Mouse (Mus musculus): Measurements from ENCODE around the gene Apoa4. TPM values are rescaled to one million over a fixed set of nuclear protein-coding genes. Genes with fewer than 3 reads are reported as not detected.

Apoa4 gene
- total RNA-seq, 1 experiment: not detected

GRCm38 (mm10) chr9:46235596-46235648 is 5.1 kb upstream of the Apoa4 start, which contains the start of gene Apoc3:
Gene Apoc3, minus strand, starts transcription at chr9:46235636.
- no peak within 1 kb of the TSS for H3K27ac ChIP-seq (ENCODE audit: insufficient read depth, low read depth, low read length, poor library complexity, severe bottlenecking)
- DNase-seq (ENCODE audit: low read depth, low spot score): no peak
- peaks cover 0 to 2% of the 10 kb centered on the region in 2 experiments; a peak in 1 of 4 replicates for H3K4me1 ChIP-seq (ENCODE audit: control insufficient read depth in 2 of 2, insufficient read depth in 2 of 2, low read length in 2 of 2, poor library complexity in 1 of 2)
- TF ChIP-seq ZNF384 (IDR thresholded peaks at IDR 0.05; ENCODE audit: low read depth, low read length) (no peak), MAFK (IDR thresholded peaks at IDR 0.05; ENCODE audit: insufficient read depth, low read depth, low read length) (no peak), HCFC1 (IDR thresholded peaks at IDR 0.05; ENCODE audit: borderline replicate concordance, insufficient read depth, low read length) (no peak), ZC3H11A (IDR thresholded peaks at IDR 0.05; ENCODE audit: borderline replicate concordance, low read depth, low read length) (no peak)
- H3K9ac ChIP-seq (ENCODE audit: insufficient read depth, low read depth, low read length, poor library complexity, severe bottlenecking): no peak within 1 kb of the TSS
- in situ Hi-C loops (cut with MboI; ENCODE audit: low sequenced_read_pairs in 2 of 2, unreplicated experiment in 2 of 2): no loop called here
- H3K9me3 ChIP-seq (ENCODE audit: control insufficient read depth, insufficient read depth, low read depth, low read length): no peaks in the 10 kb centered on the region
- H3K36me3 ChIP-seq (ENCODE audit: control insufficient read depth, insufficient read depth, low read length, poor library complexity, severe bottlenecking): no peaks in the 10 kb centered on the region
- no peak within 1 kb of the TSS for H3K4me3 ChIP-seq (ENCODE audit: insufficient read depth in 1 of 2, low read depth in 1 of 2, low read length in 2 of 2, poor library complexity in 1 of 2, severe bottlenecking in 1 of 2)

GRCm38 (mm10) chr9:46235649-46236048 is 4.8 kb upstream of the Apoa4 start:
- TF ChIP-seq ZC3H11A (IDR thresholded peaks at IDR 0.05; ENCODE audit: borderline replicate concordance, low read depth, low read length) (no peak), ZNF384 (IDR thresholded peaks at IDR 0.05; ENCODE audit: low read depth, low read length) (no peak), HCFC1 (IDR thresholded peaks at IDR 0.05; ENCODE audit: borderline replicate concordance, insufficient read depth, low read length) (no peak), MAFK (IDR thresholded peaks at IDR 0.05; ENCODE audit: insufficient read depth, low read depth, low read length) (no peak), CHD2 (IDR thresholded peaks at IDR 0.05; ENCODE audit: low read depth, low read length) (no peak)
- Histone ChIP-seq H3K4me1 (ENCODE audit: control insufficient read depth in 2 of 2, insufficient read depth in 2 of 2, low read length in 2 of 2, poor library complexity in 1 of 2) (peaks cover 0 to 2% of the 10 kb centered on the region in 2 experiments; a peak in 1 of 4 replicates), H3K4me3 (ENCODE audit: insufficient read depth in 1 of 2, low read depth in 1 of 2, low read length in 2 of 2, poor library complexity in 1 of 2, severe bottlenecking in 1 of 2) (no peak overlapping the region), H3K27ac (ENCODE audit: insufficient read depth, low read depth, low read length, poor library complexity, severe bottlenecking) (no peak overlapping the region), H3K9me3 (ENCODE audit: control insufficient read depth, insufficient read depth, low read depth, low read length) (no peaks in the 10 kb centered on the region), H3K9ac (ENCODE audit: insufficient read depth, low read depth, low read length, poor library complexity, severe bottlenecking) (no peak overlapping the region), H3K36me3 (ENCODE audit: control insufficient read depth, insufficient read depth, low read length, poor library complexity, severe bottlenecking) (no peaks in the 10 kb centered on the region)
- no peak for DNase-seq (ENCODE audit: low read depth, low spot score)
- in situ Hi-C loops (cut with MboI; ENCODE audit: low sequenced_read_pairs in 2 of 2, unreplicated experiment in 2 of 2): no loop called here

GRCm38 (mm10) chr9:46238850-46239249 is 1.6 kb upstream of the Apoa4 start:
- Histone ChIP-seq H3K27ac (ENCODE audit: insufficient read depth, low read depth, low read length, poor library complexity, severe bottlenecking) (no peak overlapping the region), H3K9ac (ENCODE audit: insufficient read depth, low read depth, low read length, poor library complexity, severe bottlenecking) (no peak overlapping the region), H3K4me3 (ENCODE audit: insufficient read depth in 1 of 2, low read depth in 1 of 2, low read length in 2 of 2, poor library complexity in 1 of 2, severe bottlenecking in 1 of 2) (no peak overlapping the region), H3K9me3 (ENCODE audit: control insufficient read depth, insufficient read depth, low read depth, low read length) (no peaks in the 10 kb centered on the region), H3K36me3 (ENCODE audit: control insufficient read depth, insufficient read depth, low read length, poor library complexity, severe bottlenecking) (no peaks in the 10 kb centered on the region), H3K4me1 (ENCODE audit: control insufficient read depth in 2 of 2, insufficient read depth in 2 of 2, low read length in 2 of 2, poor library complexity in 1 of 2) (no peaks in the 10 kb centered on the region)
- in situ Hi-C loops (cut with MboI; ENCODE audit: low sequenced_read_pairs in 2 of 2, unreplicated experiment in 2 of 2): no loop called here
- no peak for TF ChIP-seq ZNF384 (IDR thresholded peaks at IDR 0.05; ENCODE audit: low read depth, low read length)
- no peak for TF ChIP-seq CHD2 (IDR thresholded peaks at IDR 0.05; ENCODE audit: low read depth, low read length)
- TF ChIP-seq HCFC1 (IDR thresholded peaks at IDR 0.05; ENCODE audit: borderline replicate concordance, insufficient read depth, low read length): no peak
- DNase-seq (ENCODE audit: low read depth, low spot score): no peak

GRCm38 (mm10) chr9:46241818-46242217 is 1.3 kb downstream of the Apoa4 start:
- Histone ChIP-seq H3K9ac (ENCODE audit: insufficient read depth, low read depth, low read length, poor library complexity, severe bottlenecking) (no peak overlapping the region), H3K9me3 (ENCODE audit: control insufficient read depth, insufficient read depth, low read depth, low read length) (no peaks in the 10 kb centered on the region), H3K4me3 (ENCODE audit: insufficient read depth in 1 of 2, low read depth in 1 of 2, low read length in 2 of 2, poor library complexity in 1 of 2, severe bottlenecking in 1 of 2) (no peak overlapping the region), H3K27ac (ENCODE audit: insufficient read depth, low read depth, low read length, poor library complexity, severe bottlenecking) (no peak overlapping the region), H3K4me1 (ENCODE audit: control insufficient read depth in 2 of 2, insufficient read depth in 2 of 2, low read length in 2 of 2, poor library complexity in 1 of 2) (no peaks in the 10 kb centered on the region), H3K36me3 (ENCODE audit: control insufficient read depth, insufficient read depth, low read length, poor library complexity, severe bottlenecking) (no peaks in the 10 kb centered on the region)
- in situ Hi-C loops (cut with MboI; ENCODE audit: low sequenced_read_pairs in 2 of 2, unreplicated experiment in 2 of 2): no loop called here
- TF ChIP-seq CHD2 (IDR thresholded peaks at IDR 0.05; ENCODE audit: low read depth, low read length): no peak
- no peak for TF ChIP-seq ZC3H11A (IDR thresholded peaks at IDR 0.05; ENCODE audit: borderline replicate concordance, low read depth, low read length)
- no peak for TF ChIP-seq HCFC1 (IDR thresholded peaks at IDR 0.05; ENCODE audit: borderline replicate concordance, insufficient read depth, low read length)
- TF ChIP-seq ZNF384 (IDR thresholded peaks at IDR 0.05; ENCODE audit: low read depth, low read length): no peak
- no peak for TF ChIP-seq MAFK (IDR thresholded peaks at IDR 0.05; ENCODE audit: insufficient read depth, low read depth, low read length)
- DNase-seq (ENCODE audit: low read depth, low spot score): no peak

- in situ Hi-C loops (cut with MboI; ENCODE audit: low sequenced_read_pairs in 2 of 2, unreplicated experiment in 2 of 2): no loop called here
- no peak overlapping the region for H3K4me3 ChIP-seq (ENCODE audit: insufficient read depth in 1 of 2, low read depth in 1 of 2, low read length in 2 of 2, poor library complexity in 1 of 2, severe bottlenecking in 1 of 2)
- no peak overlapping the region for H3K27ac ChIP-seq (ENCODE audit: insufficient read depth, low read depth, low read length, poor library complexity, severe bottlenecking)
- H3K36me3 ChIP-seq (ENCODE audit: control insufficient read depth, insufficient read depth, low read length, poor library complexity, severe bottlenecking): no peaks in the 10 kb centered on the region
- no peak overlapping the region for H3K9ac ChIP-seq (ENCODE audit: insufficient read depth, low read depth, low read length, poor library complexity, severe bottlenecking)
- no peaks in the 10 kb centered on the region for H3K4me1 ChIP-seq (ENCODE audit: control insufficient read depth in 2 of 2, insufficient read depth in 2 of 2, low read length in 2 of 2, poor library complexity in 1 of 2)
- TF ChIP-seq ZC3H11A (IDR thresholded peaks at IDR 0.05; ENCODE audit: borderline replicate concordance, low read depth, low read length) (no peak), MAFK (IDR thresholded peaks at IDR 0.05; ENCODE audit: insufficient read depth, low read depth, low read length) (no peak), CHD2 (IDR thresholded peaks at IDR 0.05; ENCODE audit: low read depth, low read length) (no peak), ZNF384 (IDR thresholded peaks at IDR 0.05; ENCODE audit: low read depth, low read length) (no peak), HCFC1 (IDR thresholded peaks at IDR 0.05; ENCODE audit: borderline replicate concordance, insufficient read depth, low read length) (no peak)
- no peak for DNase-seq (ENCODE audit: low read depth, low spot score)
- H3K9me3 ChIP-seq (ENCODE audit: control insufficient read depth, insufficient read depth, low read depth, low read length): no peaks in the 10 kb centered on the region
Measured at GRCm38 (mm10) chr9:46243122-46243521, 2.6 kb downstream of the Apoa4 start.

Measured in ES-E14 (cell line).